Mouse (Mus musculus): ENCODE measurements around the gene Mecom. TPM values are rescaled to one million over a fixed set of nuclear protein-coding genes. Genes with fewer than 3 reads are reported as not detected.

Mecom gene
- total RNA-seq, 1 experiment, result 2.3 TPM

DNA sequence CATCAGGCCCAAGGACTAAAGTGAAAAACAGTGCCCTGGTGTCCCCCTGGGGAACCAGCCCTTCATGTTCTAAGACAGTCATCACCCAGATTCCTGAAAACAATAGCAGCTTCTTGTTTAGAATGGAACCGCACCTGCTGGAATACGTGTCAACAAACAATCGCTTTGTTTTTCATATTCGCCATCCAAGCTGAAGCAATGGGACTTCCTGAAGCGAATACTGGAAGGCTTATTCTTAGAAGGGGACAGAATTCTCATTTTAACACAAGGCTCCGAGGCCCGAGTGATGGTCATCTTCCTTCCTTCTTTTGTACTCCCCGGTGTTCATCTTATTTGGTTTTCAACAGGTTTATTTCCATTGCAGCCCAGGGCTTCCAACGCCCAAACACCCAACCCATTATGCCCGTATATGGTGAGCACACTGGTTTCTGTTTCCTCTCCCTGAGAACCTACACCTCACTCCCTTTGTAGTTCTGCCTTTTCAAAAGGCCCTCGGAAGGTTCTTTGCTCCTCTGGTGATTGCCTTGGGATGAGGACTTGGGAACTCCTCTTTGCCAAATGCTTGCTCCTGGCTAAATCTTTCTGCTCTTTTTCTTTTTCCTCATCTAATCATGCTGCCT is 81.7 kb downstream of the Mecom start:
- DNase-seq (ENCODE audit: low read depth, low spot score), result no peak
- no peaks in the 10 kb centered on the region for H3K36me3 ChIP-seq (ENCODE audit: control insufficient read depth, insufficient read depth, low read length, poor library complexity, severe bottlenecking)
- H3K4me1 ChIP-seq (ENCODE audit: control insufficient read depth in 2 of 2, insufficient read depth in 2 of 2, low read length in 2 of 2, poor library complexity in 1 of 2), result no peaks in the 10 kb centered on the region
- TF ChIP-seq CHD2 (IDR thresholded peaks at IDR 0.05; ENCODE audit: low read depth, low read length), result no peak
- no peak for TF ChIP-seq MAFK (IDR thresholded peaks at IDR 0.05; ENCODE audit: insufficient read depth, low read depth, low read length)
- TF ChIP-seq HCFC1 (IDR thresholded peaks at IDR 0.05; ENCODE audit: borderline replicate concordance, insufficient read depth, low read length), result no peak
- no peak for TF ChIP-seq ZC3H11A (IDR thresholded peaks at IDR 0.05; ENCODE audit: borderline replicate concordance, low read depth, low read length)
- no peak for TF ChIP-seq ZNF384 (IDR thresholded peaks at IDR 0.05; ENCODE audit: low read depth, low read length)
- H3K4me3 ChIP-seq (ENCODE audit: insufficient read depth in 1 of 2, low read depth in 1 of 2, low read length in 2 of 2, poor library complexity in 1 of 2, severe bottlenecking in 1 of 2), result no peak overlapping the region
- H3K9ac ChIP-seq (ENCODE audit: insufficient read depth, low read depth, low read length, poor library complexity, severe bottlenecking), result no peak overlapping the region
- no peak overlapping the region for H3K27ac ChIP-seq (ENCODE audit: insufficient read depth, low read depth, low read length, poor library complexity, severe bottlenecking)
- in situ Hi-C loops (cut with MboI; ENCODE audit: low sequenced_read_pairs in 2 of 2, unreplicated experiment in 2 of 2), result no loop called here
- H3K9me3 ChIP-seq (ENCODE audit: control insufficient read depth, insufficient read depth, low read depth, low read length), result no peaks in the 10 kb centered on the region

DNA sequence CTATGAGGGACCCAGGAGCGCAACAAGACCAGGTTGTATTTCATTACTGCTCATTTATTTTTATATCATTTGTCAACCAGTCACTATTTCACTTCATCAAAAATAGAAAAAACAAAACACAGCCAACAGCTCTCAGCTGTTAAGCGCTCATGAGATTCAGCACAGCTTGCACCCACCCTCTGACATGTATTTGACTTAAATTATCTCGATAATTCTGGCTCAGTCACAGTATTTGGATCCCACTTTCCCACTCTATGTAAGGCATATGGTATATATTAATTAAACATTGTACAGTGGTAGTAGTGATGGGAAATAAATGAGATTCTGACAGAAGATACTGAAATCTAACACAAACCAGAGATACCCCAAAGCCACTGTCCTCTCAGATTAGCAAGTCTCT is 83.3 kb downstream of the Mecom start:
- TF ChIP-seq ZNF384 (IDR thresholded peaks at IDR 0.05; ENCODE audit: low read depth, low read length), result no peak
- no peak for TF ChIP-seq ZC3H11A (IDR thresholded peaks at IDR 0.05; ENCODE audit: borderline replicate concordance, low read depth, low read length)
- TF ChIP-seq MAFK (IDR thresholded peaks at IDR 0.05; ENCODE audit: insufficient read depth, low read depth, low read length), result no peak
- no peak for TF ChIP-seq CHD2 (IDR thresholded peaks at IDR 0.05; ENCODE audit: low read depth, low read length)
- TF ChIP-seq HCFC1 (IDR thresholded peaks at IDR 0.05; ENCODE audit: borderline replicate concordance, insufficient read depth, low read length), result no peak
- Histone ChIP-seq H3K9ac (ENCODE audit: insufficient read depth, low read depth, low read length, poor library complexity, severe bottlenecking) (no peak overlapping the region), H3K27ac (ENCODE audit: insufficient read depth, low read depth, low read length, poor library complexity, severe bottlenecking) (no peak overlapping the region), H3K4me1 (ENCODE audit: control insufficient read depth in 2 of 2, insufficient read depth in 2 of 2, low read length in 2 of 2, poor library complexity in 1 of 2) (no peaks in the 10 kb centered on the region), H3K36me3 (ENCODE audit: control insufficient read depth, insufficient read depth, low read length, poor library complexity, severe bottlenecking) (no peaks in the 10 kb centered on the region), H3K9me3 (ENCODE audit: control insufficient read depth, insufficient read depth, low read depth, low read length) (no peaks in the 10 kb centered on the region), H3K4me3 (ENCODE audit: insufficient read depth in 1 of 2, low read depth in 1 of 2, low read length in 2 of 2, poor library complexity in 1 of 2, severe bottlenecking in 1 of 2) (no peak overlapping the region)
- DNase-seq (ENCODE audit: low read depth, low spot score), result no peak
- in situ Hi-C loops (cut with MboI; ENCODE audit: low sequenced_read_pairs in 2 of 2, unreplicated experiment in 2 of 2), result no loop called here

- no peaks in the 10 kb centered on the region for H3K36me3 ChIP-seq (ENCODE audit: control insufficient read depth, insufficient read depth, low read length, poor library complexity, severe bottlenecking)
These were observed 86.0 kb downstream of the Mecom start for GRCm38 (mm10) chr3:30461831-30462230.

DNA sequence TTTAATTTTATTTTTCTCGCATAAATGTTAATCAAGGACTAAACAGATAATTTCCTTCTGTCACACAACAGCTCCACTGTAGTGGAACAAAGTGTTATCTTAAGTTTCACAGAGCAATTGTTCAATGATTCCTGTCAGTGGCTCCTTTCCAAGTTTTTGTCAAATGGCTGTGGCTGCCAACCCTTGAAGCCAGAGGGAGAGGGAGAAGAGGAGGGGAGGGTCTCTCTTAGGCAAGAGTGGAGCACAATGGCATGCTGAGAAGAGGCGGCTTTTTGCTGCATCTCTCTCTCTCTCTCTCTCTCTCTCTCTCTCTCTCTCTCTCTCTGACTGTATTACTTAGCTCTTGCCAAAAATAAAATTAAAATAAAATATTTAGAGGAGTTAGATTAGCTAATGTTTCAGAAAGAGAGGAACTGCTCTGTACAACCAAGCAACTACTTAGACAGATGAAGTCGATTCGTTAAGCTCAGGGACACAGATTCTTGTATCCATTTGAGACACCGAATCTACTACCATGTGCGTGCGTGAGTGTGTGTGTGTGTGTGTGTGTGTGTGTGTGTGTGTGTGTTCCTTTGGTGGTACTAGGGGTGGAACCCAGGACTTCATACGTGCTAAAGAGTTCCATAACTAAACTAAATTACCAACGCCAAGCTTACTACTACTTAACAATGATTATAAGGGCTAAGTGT is 86.8 kb downstream of the Mecom start:
- H3K4me3 ChIP-seq (ENCODE audit: insufficient read depth in 1 of 2, low read depth in 1 of 2, low read length in 2 of 2, poor library complexity in 1 of 2, severe bottlenecking in 1 of 2), result no peak overlapping the region
- no peaks in the 10 kb centered on the region for H3K4me1 ChIP-seq (ENCODE audit: control insufficient read depth in 2 of 2, insufficient read depth in 2 of 2, low read length in 2 of 2, poor library complexity in 1 of 2)
- TF ChIP-seq ZNF384 (IDR thresholded peaks at IDR 0.05; ENCODE audit: low read depth, low read length) (no peak), HCFC1 (IDR thresholded peaks at IDR 0.05; ENCODE audit: borderline replicate concordance, insufficient read depth, low read length) (no peak), ZC3H11A (IDR thresholded peaks at IDR 0.05; ENCODE audit: borderline replicate concordance, low read depth, low read length) (no peak), MAFK (IDR thresholded peaks at IDR 0.05; ENCODE audit: insufficient read depth, low read depth, low read length) (no peak), CHD2 (IDR thresholded peaks at IDR 0.05; ENCODE audit: low read depth, low read length) (no peak)
- in situ Hi-C loops (cut with MboI; ENCODE audit: low sequenced_read_pairs in 2 of 2, unreplicated experiment in 2 of 2), result no loop called here
- H3K36me3 ChIP-seq (ENCODE audit: control insufficient read depth, insufficient read depth, low read length, poor library complexity, severe bottlenecking), result no peaks in the 10 kb centered on the region
- H3K27ac ChIP-seq (ENCODE audit: insufficient read depth, low read depth, low read length, poor library complexity, severe bottlenecking), result no peak overlapping the region
- no peak for DNase-seq (ENCODE audit: low read depth, low spot score)
- no peak overlapping the region for H3K9ac ChIP-seq (ENCODE audit: insufficient read depth, low read depth, low read length, poor library complexity, severe bottlenecking)
- H3K9me3 ChIP-seq (ENCODE audit: control insufficient read depth, insufficient read depth, low read depth, low read length), result no peaks in the 10 kb centered on the region

More at GRCm38 (mm10) chr3:30461831-30462230, 86.0 kb downstream of the Mecom start:
- H3K27ac ChIP-seq (ENCODE audit: insufficient read depth, low read depth, low read length, poor library complexity, severe bottlenecking), result no peak overlapping the region
- in situ Hi-C loops (cut with MboI; ENCODE audit: low sequenced_read_pairs in 2 of 2, unreplicated experiment in 2 of 2), result no loop called here
- H3K9me3 ChIP-seq (ENCODE audit: control insufficient read depth, insufficient read depth, low read depth, low read length), result no peaks in the 10 kb centered on the region
- no peaks in the 10 kb centered on the region for H3K4me1 ChIP-seq (ENCODE audit: control insufficient read depth in 2 of 2, insufficient read depth in 2 of 2, low read length in 2 of 2, poor library complexity in 1 of 2)
- DNase-seq (ENCODE audit: low read depth, low spot score), result no peak
- no peak overlapping the region for H3K4me3 ChIP-seq (ENCODE audit: insufficient read depth in 1 of 2, low read depth in 1 of 2, low read length in 2 of 2, poor library complexity in 1 of 2, severe bottlenecking in 1 of 2)
- TF ChIP-seq CHD2 (IDR thresholded peaks at IDR 0.05; ENCODE audit: low read depth, low read length), result no peak
- no peak for TF ChIP-seq ZNF384 (IDR thresholded peaks at IDR 0.05; ENCODE audit: low read depth, low read length)
- no peak for TF ChIP-seq ZC3H11A (IDR thresholded peaks at IDR 0.05; ENCODE audit: borderline replicate concordance, low read depth, low read length)
- no peak for TF ChIP-seq MAFK (IDR thresholded peaks at IDR 0.05; ENCODE audit: insufficient read depth, low read depth, low read length)
- TF ChIP-seq HCFC1 (IDR thresholded peaks at IDR 0.05; ENCODE audit: borderline replicate concordance, insufficient read depth, low read length), result no peak
- no peak overlapping the region for H3K9ac ChIP-seq (ENCODE audit: insufficient read depth, low read depth, low read length, poor library complexity, severe bottlenecking)
